Mouse (Mus musculus): ENCODE results near the gene Chrm3.

DNA sequence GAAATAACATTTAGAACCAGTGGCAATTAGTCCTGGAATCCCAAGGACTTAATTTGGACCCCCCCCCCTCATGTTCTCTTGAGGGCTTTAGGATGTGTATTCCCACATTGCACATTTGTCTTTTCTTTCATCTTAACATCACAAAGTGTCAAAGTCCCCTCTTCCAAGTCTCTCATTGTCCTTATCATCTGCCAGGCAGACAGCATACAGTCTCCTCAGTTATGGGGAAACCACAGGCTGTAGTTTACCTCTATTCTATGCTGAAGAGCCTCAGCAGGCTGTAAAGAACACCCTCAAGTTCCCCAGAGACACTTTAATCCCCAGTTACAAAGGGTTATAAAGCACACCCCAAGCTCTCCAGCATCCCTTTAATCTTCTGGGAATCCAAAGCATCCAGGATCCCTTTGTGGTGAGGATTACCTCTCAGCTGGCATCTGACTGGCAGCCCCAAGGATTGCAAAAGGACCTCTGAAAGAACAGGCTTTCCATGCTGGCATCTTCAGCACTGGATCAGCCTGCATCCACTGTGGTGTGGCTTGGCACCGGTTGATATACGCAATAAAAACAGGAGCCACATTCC is 386.8 kb downstream of the Chrm3 start:
- TF ChIP-seq CTCF (IDR thresholded peaks at IDR 0.05; ENCODE audit: control insufficient read depth, insufficient read depth, insufficient read length) (no peak), MAX (IDR thresholded peaks at IDR 0.05) (no peak)
